Mouse (Mus musculus) ES-E14 (cell line): ENCODE results near the gene Pnpla2. TPM values are rescaled to one million over a fixed set of nuclear protein-coding genes. Genes with fewer than 3 reads are reported as not detected.

Experiments
- DNase-seq: peaks from one replicate; pipeline ENCODE4 v3.0.0-alpha.2; 2013; ENCODE audit warnings: low read depth, low spot score
- H3K27ac ChIP-seq: 2 replicates; pipeline ENCODE4 v1.5.1; 2012; ENCODE audit warnings: low read depth, mild to moderate bottlenecking, low read length, moderate library complexity, mixed read lengths; ENCODE audit not compliant: poor library complexity, insufficient read depth, severe bottlenecking
- H3K36me3 ChIP-seq: 2 replicates; pipeline ENCODE4 v1.6.1; 2012; ENCODE audit warnings: mild to moderate bottlenecking, low read length, moderate library complexity, mixed read lengths; ENCODE audit not compliant: control insufficient read depth, poor library complexity, insufficient read depth, severe bottlenecking
- H3K4me1 ChIP-seq, 2 experiments: fragments of 150-350 bp in 1 of 2; sonication (generic) in 1 of 2; 2 replicates each; pipeline ENCODE4 v1.6.1; 2012; ENCODE audit warnings: low read length in 2 of 2, mild to moderate bottlenecking in 1 of 2, mixed read lengths in 1 of 2; ENCODE audit not compliant: control insufficient read depth in 2 of 2, insufficient read depth in 2 of 2, poor library complexity in 1 of 2
- H3K4me3 ChIP-seq, 2 experiments: fragments of 150-350 bp in 1 of 2; sonication (generic) in 1 of 2; 2 replicates each; pipeline ENCODE4 v1.5.1; 2012; ENCODE audit warnings: low read length in 2 of 2, low read depth in 1 of 2, mild to moderate bottlenecking in 1 of 2, mixed read lengths in 1 of 2; ENCODE audit not compliant: insufficient read depth in 1 of 2, poor library complexity in 1 of 2, severe bottlenecking in 1 of 2
- H3K9ac ChIP-seq: 2 replicates; pipeline ENCODE4 v1.6.1; 2012; ENCODE audit warnings: low read depth, mild to moderate bottlenecking, low read length, mixed read lengths; ENCODE audit not compliant: poor library complexity, insufficient read depth, severe bottlenecking
- H3K9me3 ChIP-seq: fragments of 150-350 bp; sonication (generic); 2 replicates; pipeline ENCODE4 v1.6.1; 2012; ENCODE audit warnings: low read depth, mild to moderate bottlenecking, low read length; ENCODE audit not compliant: control insufficient read depth, insufficient read depth
- CHD2 ChIP-seq: IDR thresholded peaks from 2 replicates; pipeline ENCODE4 v1.6.1; 2014; ENCODE audit warnings: mild to moderate bottlenecking, low read depth, low read length, inconsistent platforms
- HCFC1 ChIP-seq: IDR thresholded peaks from 2 replicates; pipeline ENCODE4 v1.6.1; 2012; ENCODE audit warnings: low read length, inconsistent platforms, borderline replicate concordance; ENCODE audit not compliant: insufficient read depth
- MAFK ChIP-seq: IDR thresholded peaks from 2 replicates; pipeline ENCODE4 v1.6.1; 2014; ENCODE audit warnings: mild to moderate bottlenecking, low read depth, low read length, inconsistent platforms; ENCODE audit not compliant: insufficient read depth
- ZC3H11A ChIP-seq: IDR thresholded peaks from 2 replicates; pipeline ENCODE4 v1.6.1; 2012; ENCODE audit warnings: low read depth, mild to moderate bottlenecking, inconsistent platforms, low read length, borderline replicate concordance
- ZNF384 ChIP-seq: IDR thresholded peaks from 2 replicates; pipeline ENCODE4 v1.6.1; 2012; ENCODE audit warnings: low read depth, low read length, inconsistent platforms
- in situ Hi-C, 2 experiments: fragments of 600-800 bp; cut with MboI; formaldehyde crosslinking; loops; one replicate each; pipeline ENCODE4 v1.15.1; 2025; ENCODE audit warnings: low sequenced_read_pairs in 2 of 2, inconsistent platforms in 1 of 2; ENCODE audit not compliant: unreplicated experiment in 2 of 2
- total RNA-seq: library from RNA; depleted of rRNA; stranded (reverse); fragments of 300-350 nt; gene quantifications from 2 replicates; pipeline ENCODE4 v1.2.3, GENCODE M21; 2012

The Pnpla2 gene
- total RNA-seq, 1 experiment = 12.7 TPM

DNA sequence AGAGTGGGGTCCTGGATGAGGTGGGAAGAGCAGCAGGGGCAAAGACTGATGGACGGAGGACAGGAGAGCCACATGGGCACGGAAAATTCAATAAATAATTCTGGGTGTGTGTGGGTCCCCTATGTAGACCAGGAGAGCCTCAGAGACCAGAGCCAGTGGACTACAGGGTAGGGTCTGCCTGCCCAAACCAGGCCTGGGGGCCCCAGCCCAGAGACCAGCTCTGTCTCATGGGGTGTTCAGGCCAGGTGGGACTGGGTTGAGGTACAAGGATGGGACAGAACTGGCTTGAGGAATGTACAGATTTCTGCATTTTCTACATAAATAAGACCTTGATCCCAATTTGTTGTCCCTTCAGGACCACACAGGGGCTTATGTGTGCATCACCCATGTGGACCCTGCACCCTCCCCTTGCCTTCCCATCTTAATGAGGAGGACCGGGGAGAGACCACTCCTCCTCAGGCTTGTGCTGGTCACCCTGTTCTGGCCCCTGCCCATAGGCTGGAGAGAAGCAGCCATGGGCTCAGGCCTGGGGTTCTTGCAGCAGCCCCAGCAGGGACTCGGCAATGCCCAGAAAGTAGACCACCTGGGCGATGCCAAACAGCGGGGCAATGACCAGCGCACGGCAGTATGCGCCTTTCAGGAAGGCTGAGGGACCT is 24.3 kb upstream of the Pnpla2 start:
- no peak overlapping the region for H3K4me3 ChIP-seq
- H3K27ac ChIP-seq = no peak overlapping the region
- DNase-seq = no peak
- H3K36me3 ChIP-seq = peaks cover 18% of the 10 kb centered on the region; the same call in 1 of the 2 replicates
- H3K9me3 ChIP-seq = no peaks in the 10 kb centered on the region
- in situ Hi-C loops = no loop called here
- no peak overlapping the region; the same call in 1 of the 2 replicates for H3K9ac ChIP-seq
- TF ChIP-seq ZC3H11A = no peak
- TF ChIP-seq HCFC1 = no peak
- no peak for TF ChIP-seq CHD2
- no peak for TF ChIP-seq MAFK
- TF ChIP-seq ZNF384 = no peak
- H3K4me1 ChIP-seq = peaks cover 0 to 26% of the 10 kb centered on the region in 2 experiments; a peak in 3 of 4 replicates

DNA sequence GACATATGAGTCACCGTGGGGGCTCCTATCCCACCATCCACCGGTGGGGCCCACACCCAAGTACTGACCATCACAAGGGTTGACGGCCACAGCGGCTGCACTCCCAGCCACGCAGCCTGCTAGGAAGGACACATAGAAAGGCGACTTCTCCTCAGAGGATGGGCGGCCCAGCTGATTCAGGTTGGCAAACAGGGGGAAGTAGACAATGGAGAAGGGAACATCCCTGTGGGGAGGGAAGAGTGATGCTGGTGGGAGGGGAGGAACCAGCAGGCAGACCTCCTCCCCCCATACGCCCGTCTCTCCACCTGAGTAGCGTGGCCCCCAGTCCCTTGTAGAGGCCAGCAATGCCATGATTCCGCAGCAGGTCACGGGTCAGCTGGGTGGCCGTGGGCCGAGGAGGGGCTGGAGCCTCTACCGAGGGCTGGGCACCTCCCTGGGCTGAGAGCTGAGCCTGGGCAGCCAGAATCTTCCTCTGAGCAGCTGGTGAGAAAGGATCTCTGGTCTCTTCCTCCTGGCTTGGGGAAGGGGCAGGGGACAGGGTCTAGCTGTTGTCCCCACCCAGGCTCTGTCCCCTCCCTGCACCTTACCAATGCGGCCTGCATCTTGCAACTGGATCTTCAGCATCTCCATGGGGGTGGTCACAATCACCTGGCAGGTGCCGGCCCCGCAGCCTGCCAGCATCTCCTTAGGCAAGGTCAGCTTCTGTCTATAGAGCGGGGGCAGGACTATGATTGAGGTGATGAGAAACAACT is 23.4 kb upstream of the Pnpla2 start:
- TF ChIP-seq MAFK (no peak), ZC3H11A (no peak), HCFC1 (no peak), ZNF384 (no peak), CHD2 (no peak)
- H3K27ac ChIP-seq = no peak overlapping the region
- no peak for DNase-seq
- H3K4me3 ChIP-seq = no peak overlapping the region
- in situ Hi-C loops = no loop called here
- H3K9ac ChIP-seq = no peak overlapping the region
- H3K9me3 ChIP-seq = no peaks in the 10 kb centered on the region
- H3K4me1 ChIP-seq = peaks cover 3 to 29% of the 10 kb centered on the region in 2 experiments; a peak in 3 of 4 replicates
- H3K36me3 ChIP-seq = peaks cover 18% of the 10 kb centered on the region; the same call in 1 of the 2 replicates

DNA sequence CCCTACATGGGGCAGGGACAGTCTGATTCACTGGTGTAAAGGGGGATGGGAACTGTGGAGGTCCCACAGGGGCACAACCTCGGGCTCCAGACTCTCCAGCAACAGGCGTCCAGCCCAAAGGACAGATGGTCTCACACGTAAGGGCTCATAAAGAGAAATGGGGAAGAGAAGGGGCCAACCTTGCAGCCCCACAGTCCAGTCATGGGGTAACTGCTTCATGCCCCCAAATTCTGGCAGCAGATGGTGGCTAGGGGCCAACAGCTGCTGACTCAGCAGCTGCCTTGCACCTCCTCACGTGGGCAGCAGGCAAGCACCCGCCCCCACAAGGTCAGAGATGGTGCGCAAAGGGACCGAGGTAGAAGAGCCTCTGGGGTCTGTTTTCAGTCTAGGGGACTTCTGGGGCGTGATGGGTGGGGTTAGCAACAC is 22.8 kb upstream of the Pnpla2 start:
- H3K4me3 ChIP-seq = no peak overlapping the region
- no peaks in the 10 kb centered on the region for H3K9me3 ChIP-seq
- H3K4me1 ChIP-seq = peaks cover 4 to 29% of the 10 kb centered on the region in 2 experiments; a peak in 3 of 4 replicates
- no peak for TF ChIP-seq ZNF384
- TF ChIP-seq MAFK = peak; percentile 74; the same call in 1 of the 2 replicates
- H3K27ac ChIP-seq = no peak overlapping the region
- no peak for DNase-seq
- H3K36me3 ChIP-seq = peaks cover 18% of the 10 kb centered on the region; the same call in 1 of the 2 replicates
- no peak overlapping the region for H3K9ac ChIP-seq
- in situ Hi-C loops = no loop called here

DNA sequence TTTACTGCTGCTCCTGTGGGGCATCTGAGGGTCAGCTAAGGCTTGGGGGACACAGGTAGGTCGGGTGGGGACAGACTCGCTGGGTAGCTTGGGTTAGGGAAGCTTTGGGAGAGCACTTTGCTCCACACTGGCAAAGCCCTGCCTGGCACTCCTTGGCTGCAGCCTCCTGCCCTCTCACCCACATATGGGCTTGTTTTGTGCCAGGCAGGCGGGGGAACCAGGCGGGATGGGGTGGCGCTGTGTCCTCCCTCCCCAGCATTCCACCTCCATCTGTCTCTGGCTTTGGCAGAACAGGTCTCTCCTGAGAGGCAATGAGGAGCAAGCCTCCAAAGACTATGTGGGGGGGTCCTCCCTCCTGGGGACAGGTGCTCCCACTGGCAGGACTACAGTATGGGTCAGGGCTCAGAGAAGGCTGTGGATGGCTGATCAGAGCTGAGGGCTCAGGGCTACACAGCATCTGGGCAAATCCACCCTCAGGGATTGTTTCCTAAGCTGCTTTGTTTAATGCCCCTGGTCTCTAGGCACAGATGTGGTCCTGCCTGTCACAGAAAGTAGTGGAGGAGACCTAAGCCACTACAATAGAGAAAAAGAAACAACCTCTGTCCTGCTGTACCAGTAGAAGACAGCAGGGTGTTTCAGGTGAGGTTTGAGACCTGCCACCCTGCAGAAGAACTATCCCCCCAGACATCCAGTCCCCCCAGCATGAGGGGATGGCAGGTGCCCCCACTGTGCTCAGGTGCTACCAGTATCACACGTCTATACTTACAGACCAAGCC is 22.1 kb upstream of the Pnpla2 start:
- Histone ChIP-seq H3K9me3 (no peaks in the 10 kb centered on the region), H3K4me1 (peaks cover 4 to 29% of the 10 kb centered on the region in 2 experiments; a peak in 3 of 4 replicates), H3K27ac (no peak overlapping the region), H3K9ac (no peak overlapping the region), H3K36me3 (peaks cover 20% of the 10 kb centered on the region; the same call in 1 of the 2 replicates), H3K4me3 (no peak overlapping the region)
- DNase-seq = no peak
- TF ChIP-seq ZNF384 = no peak
- TF ChIP-seq CHD2 = no peak
- no peak for TF ChIP-seq HCFC1
- TF ChIP-seq ZC3H11A = no peak
- no peak for TF ChIP-seq MAFK
- in situ Hi-C loops = no loop called here
